Mouse (Mus musculus): ENCODE results near the gene Gm156.
"Not testable (repeated sequence)": the region's sequence is repeated elsewhere in the genome, so short reads cannot be mapped to it uniquely, and the experiment has no call there.

Gm156 gene

DNA sequence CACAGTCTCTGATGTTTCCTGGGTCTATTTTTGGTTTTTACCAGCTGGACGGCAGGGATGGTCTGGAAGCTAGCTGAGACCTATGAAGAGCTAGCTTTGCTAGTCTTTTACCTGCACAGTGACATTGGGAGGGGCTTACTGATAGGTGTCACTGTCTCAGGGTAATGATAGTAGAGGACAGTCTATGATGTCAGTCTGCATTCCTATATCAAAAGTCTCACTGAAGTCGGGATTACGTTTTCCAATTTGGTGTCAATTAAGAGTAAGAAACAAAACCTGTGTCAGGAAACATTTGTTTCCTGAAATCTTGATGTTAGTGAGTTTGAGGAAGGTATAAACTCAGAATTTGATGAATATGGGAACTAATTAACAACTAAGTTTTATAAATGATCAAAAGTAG lies at the start of gene Gm156:
Gm156 (minus strand) TSS at position 101 of the 400 bp plus-strand sequence.
- not testable (repeated sequence) for DNase-seq (ENCODE audit: low spot score)

DNA sequence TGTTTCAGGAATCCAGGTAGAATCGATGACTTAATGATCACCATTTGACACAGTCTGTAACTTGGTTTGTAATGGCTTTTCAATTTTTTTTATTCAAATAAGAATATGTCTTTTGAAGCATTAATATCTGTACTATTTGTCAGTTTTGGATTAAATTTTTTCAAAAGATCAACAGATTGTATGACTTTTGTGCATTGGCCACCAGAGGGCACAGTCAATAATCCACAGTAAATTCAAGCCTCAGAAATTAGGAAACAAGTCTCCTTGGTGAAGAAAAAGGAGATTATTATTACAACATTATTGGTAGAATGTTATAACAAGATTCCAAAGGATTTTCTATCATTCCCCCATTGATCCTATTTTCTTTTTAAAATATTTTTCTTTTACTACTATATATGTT lies 41.5 kb upstream of the Gm156 start:
- DNase-seq (ENCODE audit: low spot score), result no peak

DNA sequence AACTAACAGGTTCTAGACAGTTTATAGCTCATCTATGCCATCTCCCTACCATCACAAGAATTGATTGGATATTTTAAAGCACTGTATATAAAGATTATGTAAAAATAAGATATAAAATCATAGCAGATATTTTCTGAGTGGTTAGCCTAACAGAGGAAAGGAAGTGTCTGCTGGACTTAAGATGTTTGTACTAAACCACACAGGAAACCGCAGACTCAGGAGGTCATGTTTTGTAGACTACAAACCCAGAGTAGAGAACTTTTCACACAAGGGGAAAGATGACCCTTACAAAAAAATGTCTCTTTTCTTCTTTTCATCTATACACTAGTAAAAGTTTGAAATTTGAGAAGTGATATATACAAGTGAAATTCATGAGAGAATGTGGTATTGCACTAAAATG lies 39.9 kb upstream of the Gm156 start:
- no peak for DNase-seq (ENCODE audit: low spot score)

DNA sequence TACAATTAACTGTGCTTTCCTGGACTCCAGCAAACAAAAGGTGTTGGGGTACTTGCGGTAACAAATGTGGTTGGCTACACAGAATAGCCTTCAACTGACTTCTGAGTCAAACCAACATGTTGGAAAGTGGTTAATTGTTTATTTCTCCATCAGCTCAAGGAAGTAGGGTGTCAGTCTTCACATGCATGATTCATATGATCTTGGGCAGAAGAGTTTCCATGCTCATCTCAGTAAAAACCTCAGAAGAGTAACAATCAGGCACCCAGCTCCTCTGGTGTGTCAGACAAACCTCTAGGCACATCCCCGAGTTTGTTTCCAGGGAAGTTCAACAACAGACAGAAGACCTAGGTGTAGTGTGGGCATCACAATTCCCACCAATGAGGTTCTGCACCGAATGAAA lies 33.7 kb upstream of the Gm156 start:
- no peak for DNase-seq (ENCODE audit: low spot score)

DNA sequence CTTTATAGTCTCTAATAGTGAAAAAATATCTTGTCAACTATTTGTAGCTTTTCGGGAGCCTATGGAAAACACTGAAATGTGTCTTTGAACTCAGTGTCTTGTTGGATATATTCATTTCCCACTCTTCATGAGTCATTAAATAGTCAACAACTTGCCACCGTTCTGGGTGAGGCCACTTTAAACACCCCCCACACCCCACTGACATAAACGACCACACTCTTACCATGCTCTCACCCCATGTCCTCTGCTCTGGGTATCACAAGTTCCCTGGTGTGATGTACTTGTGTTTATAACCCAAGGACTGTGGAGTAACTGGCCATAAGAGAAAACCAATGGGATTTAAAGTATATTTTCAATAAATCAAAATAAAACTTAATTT lies 36.4 kb downstream of the Gm156 start:
- no peak for DNase-seq (ENCODE audit: low spot score)

DNA sequence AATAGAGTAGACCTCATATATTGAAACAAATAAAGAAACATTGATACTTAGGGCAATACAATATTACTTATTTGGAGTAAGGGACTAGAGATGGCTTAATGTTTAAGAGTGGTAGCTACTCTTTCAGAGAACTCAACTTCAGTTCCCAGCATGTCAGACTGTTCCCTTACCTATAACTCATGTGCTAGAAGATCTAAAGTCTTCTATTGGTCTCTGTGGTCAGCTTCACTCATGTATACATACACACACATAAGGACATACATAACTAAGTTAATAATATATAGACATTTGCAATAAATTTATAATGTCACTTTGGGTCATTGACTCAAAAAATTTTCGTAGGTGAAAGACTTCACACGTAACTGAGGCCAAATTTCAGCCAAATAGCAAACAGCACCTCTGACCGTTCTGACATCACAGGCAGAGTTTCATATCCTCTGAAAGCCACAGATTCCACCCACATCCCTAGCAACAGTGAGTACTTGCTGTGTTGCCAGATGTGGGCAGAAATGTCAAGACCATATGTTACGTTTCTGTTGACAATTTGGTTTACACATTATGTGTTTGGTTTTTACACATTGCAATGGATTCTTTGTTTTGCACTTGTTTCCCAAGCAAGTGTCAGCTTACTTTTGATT lies 36.9 kb downstream of the Gm156 start:
- DNase-seq (ENCODE audit: low spot score), result no peak

DNA sequence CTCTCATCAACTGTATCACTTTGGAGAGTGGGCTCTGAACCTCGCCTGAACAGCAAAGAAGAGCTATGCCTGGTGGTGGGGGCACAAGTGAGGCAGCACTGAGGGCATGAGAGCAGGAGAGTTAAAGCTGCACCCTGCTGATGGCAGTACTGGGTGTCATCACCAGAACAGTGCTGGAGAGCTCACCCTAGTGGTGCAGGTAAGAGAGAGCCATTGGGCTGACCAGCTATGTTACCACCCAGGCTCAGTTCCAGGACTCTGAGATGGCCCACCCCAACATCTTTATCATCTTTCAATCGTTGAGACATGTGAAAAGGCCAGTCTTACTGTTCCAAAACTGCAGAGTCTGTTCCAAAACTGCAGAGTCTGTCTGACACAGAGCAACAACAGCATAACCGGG lies 37.9 kb downstream of the Gm156 start:
- DNase-seq (ENCODE audit: low spot score), result no peak

DNA sequence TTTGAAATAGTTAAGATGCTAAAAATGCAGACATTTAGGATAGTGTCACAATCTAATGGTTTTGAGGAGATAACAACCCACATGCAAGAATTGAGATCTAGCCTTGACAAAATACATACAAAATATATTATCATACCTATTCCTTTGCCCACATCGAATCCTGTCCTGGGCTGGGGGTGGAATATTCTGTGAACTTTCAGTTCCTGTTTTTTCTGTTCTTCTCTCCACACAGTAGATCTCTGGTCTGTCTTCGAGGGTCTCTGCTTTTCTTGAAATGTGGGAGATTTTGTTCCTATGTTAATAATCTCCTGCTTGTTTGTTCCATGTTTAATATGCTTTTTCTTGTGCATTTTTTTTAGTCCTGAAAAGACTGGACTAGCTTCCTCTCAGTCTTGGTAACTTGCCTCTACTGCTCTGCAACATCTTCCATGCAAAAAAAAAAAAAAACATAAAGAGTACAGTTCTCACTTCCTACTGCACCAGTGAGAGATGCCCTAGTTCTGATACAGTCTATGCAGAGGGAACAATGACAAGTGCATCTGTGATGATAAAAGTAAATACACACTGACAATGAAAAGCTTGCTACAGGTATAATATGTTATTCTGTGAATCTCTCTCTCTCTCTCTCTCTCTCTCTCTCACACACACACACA lies 43.9 kb downstream of the Gm156 start, which contains the start of gene Klri2:
Klri2 (minus strand) TSS at position 416 of the 653 bp plus-strand sequence.
- no peak for DNase-seq (ENCODE audit: low spot score)

DNA sequence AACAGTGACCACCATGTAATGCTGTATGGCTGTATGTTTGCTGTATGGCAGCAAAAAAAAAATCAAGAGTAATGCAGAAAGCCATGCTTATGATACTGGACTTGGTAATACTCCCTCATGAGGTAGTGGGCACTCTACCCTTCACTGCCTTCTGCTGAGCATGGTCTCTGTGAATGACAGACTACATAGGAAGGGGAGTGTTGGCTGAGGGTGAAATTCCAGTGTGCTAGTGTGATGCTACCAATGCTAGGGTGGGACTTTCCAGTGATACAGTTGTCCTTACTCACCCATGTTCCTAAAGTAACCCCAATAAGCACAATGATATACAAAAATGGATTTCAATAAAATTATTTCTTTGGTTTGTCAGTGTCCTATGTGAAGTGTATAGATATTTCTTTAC lies 47.7 kb downstream of the Gm156 start:
- DNase-seq (ENCODE audit: low spot score), result no peak

DNA sequence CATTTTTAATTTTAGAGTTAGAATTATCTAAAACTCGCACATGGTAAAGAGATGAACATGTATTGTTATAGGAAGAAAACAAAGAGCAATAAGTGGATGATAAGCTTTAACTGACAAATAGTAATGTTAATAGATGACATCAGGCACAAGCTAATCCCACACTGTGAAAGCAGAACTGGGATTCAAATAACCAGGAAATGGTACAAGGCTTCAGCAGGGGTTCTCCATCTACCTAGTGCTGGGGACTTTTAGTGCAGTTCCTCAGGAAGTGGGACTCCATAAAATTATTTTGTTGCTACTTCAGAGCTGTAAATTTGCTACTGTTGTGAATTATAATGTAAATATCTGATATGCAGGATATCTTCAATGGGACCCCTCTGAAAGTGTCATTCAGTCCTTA lies 56.8 kb downstream of the Gm156 start:
- DNase-seq (ENCODE audit: low spot score), result no peak

DNA sequence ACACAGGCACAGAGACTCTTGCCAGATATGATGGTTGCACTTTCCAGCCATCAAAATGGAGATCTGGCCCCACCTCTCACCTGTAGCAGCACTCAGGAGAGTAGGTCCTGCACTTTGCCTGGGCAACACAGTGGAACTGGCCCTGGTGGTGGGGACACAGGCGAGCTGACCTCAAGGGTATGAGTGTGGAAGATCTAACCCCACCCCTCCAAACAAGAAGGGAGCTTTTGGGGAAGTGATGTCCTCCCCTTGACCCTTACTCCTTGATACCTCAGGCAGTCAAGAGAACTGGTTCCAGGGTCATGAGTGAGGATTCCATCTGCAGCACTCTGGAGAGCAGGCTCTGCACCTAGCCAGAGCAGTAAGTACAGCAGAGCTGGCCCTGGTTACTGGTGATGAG lies 62.7 kb downstream of the Gm156 start:
- DNase-seq (ENCODE audit: low spot score), result no peak

DNA sequence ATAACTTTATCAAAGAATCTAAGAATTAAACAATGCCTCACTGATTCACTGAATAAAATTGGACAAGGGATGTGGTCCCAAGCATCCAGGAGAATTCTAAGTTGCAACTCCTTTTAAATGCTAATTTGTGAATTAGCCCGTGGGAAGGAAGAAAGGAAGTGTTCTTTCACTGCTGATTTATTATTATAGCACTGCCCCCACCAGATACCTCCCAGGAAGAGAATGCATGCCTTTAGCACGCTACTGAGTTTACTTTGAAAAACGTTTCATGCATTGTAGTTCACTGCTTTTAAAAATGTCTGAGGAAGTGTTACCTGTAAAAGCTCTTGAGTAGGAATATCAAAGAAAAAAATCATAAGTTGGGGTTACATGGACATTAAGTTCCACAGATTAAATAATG lies 63.6 kb downstream of the Gm156 start:
- peak; percentile 19 for DNase-seq (ENCODE audit: low spot score)

DNA sequence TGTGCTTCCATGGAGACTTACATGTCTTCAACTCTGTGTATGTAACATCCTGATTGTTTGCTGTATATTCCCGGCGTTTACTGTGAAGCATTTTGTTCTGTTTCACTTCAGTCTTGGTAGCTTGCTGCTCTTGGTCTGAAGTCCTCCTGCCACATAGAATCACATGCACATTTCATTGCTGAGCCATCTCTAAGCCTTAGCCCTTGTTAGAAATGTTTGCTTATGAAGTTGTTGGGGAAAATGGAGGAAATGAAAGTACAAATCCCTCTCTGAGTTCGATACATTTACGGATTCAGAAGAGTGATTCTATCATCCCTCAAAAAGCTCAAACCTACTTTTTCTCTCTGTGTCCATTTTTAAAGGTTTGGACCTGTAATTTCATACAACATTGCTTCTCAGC lies 67.0 kb downstream of the Gm156 start, which contains the start of gene Klri1:
Klri1 (minus strand) TSS at position 101 of the 400 bp plus-strand sequence.
- no peak for DNase-seq (ENCODE audit: low spot score)

All from embryo, embryonic 10.5 days (tissue).